Mouse (Mus musculus) olfactory bulb, adult 2 months (tissue): ENCODE measurements at regions not wholly inside any gene's neighbourhood (a gene's known extent, or its start where the extent isn't known, plus 50 kb on each side); places are given as distances from the start of the nearest gene placed in this dataset.

Experiments used
- CTCF ChIP-seq: fragments of 200-500 bp; IDR thresholded peaks from 2 replicates; pipeline ENCODE4 v1.5.1; 2012; ENCODE audit warnings: low read depth, mild to moderate bottlenecking, low read length, moderate library complexity; ENCODE audit not compliant: insufficient read depth
- POLR2A ChIP-seq: fragments of 200-500 bp; IDR thresholded peaks from 2 replicates; pipeline ENCODE4 v1.6.1; 2012; ENCODE audit warnings: mild to moderate bottlenecking, low read depth, low read length, moderate library complexity; ENCODE audit not compliant: insufficient read depth

- no peak for TF ChIP-seq CTCF
- no peak for TF ChIP-seq POLR2A
Measured at GRCm38 (mm10) chr6:33173606-33174005, 75.3 kb upstream of the Exoc4 start.
